Comparison of ENCODE assay signal across 19 mouse cellular contexts in the genomic region with DNA sequence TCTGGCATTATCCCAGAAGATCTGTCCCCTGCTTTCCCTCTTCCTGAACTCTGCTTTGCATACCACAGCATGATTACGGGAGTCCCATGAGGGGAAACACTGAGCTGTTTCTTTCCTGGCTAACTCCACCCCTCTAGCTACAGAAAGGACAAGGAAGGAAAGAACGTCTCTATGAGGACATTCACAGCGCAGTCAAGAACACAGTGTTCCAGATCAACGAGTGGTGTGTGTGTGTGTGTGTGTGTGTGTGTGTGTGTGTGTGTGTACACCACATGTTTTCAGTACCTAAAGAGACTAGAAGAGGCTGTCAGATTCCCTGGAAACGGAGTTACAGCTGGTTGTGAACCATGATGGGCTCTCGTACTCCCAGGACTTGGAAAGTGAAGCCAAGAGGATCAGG. TPM values are rescaled to one million over a fixed set of nuclear protein-coding genes. Genes with fewer than 3 reads are reported as not detected.
"Had no signal": no experiment of that assay in that cellular context is flagged by ENCODE, and none has a peak within 500 bp of the region (broad histone marks: within the 10 kb centered on the region; RNA-seq: fewer than 3 reads in every experiment).

No protein-coding gene starts in this region.

- H3K4me2 ChIP-seq: lung, embryonic 14.5 days; midbrain, embryonic 12.5 days; neural tube, embryonic 13.5 days; neural tube, embryonic 15.5 days had no signal

- H3K27ac ChIP-seq: midbrain, embryonic 10.5 days; midbrain, embryonic 12.5 days; neural tube, embryonic 13.5 days; neural tube, embryonic 15.5 days had no signal

- DNase-seq: lung, adult 18-20 months; lung, embryonic 14.5 days; lung, postnatal 14 days; lung, postnatal 4 days; midbrain, embryonic 14.5 days; retina, postnatal 1 day; right cerebral cortex, adult 18-20 months; right cerebral cortex, postnatal 25 days; right cerebral cortex, postnatal 4 days; spleen, adult 18-20 months; thymus, adult 18-20 months; thymus, postnatal 14 days; thymus, postnatal 36 days had no signal

- H3K27me3 ChIP-seq: midbrain, embryonic 12.5 days; neural tube, embryonic 13.5 days; neural tube, embryonic 15.5 days had no signal

- H3K4me3 ChIP-seq: midbrain, embryonic 10.5 days; midbrain, embryonic 12.5 days; myocyte; neural tube, embryonic 13.5 days; neural tube, embryonic 15.5 days had no signal

- H3K9ac ChIP-seq: lung, embryonic 14.5 days; midbrain, embryonic 12.5 days; neural tube, embryonic 13.5 days; neural tube, embryonic 15.5 days had no signal

- H3K9me3 ChIP-seq: midbrain, embryonic 10.5 days; neural tube, embryonic 13.5 days; neural tube, embryonic 15.5 days had no signal

- H3K4me1 ChIP-seq: midbrain, embryonic 10.5 days; midbrain, embryonic 12.5 days; neural tube, embryonic 13.5 days; neural tube, embryonic 15.5 days had no signal

- H3K36me3 ChIP-seq: midbrain, embryonic 10.5 days; midbrain, embryonic 12.5 days; neural tube, embryonic 13.5 days; neural tube, embryonic 15.5 days had no signal

- ATAC-seq: midbrain, embryonic 16.5 days had no signal

RNA-seq across cellular contexts. Expression of gene Cxcl13, which starts 38.3 kb away (rescaled TPM):
- polyA plus RNA-seq: midbrain, embryonic 12.5 days; midbrain, embryonic 14.5 days had no signal
